Mouse (Mus musculus): ENCODE data around the gene Chchd4.

- TF ChIP-seq GATA1 (IDR thresholded peaks at IDR 0.05; ENCODE audit: low read length) (no peak), TAL1 (IDR thresholded peaks at IDR 0.05; ENCODE audit: low read length) (no peak)
Measured at GRCm38 (mm10) chr6:91506036-91506435, 32.7 kb upstream of the Chchd4 start.
